Mouse (Mus musculus) heart, adult 2 months (tissue): ENCODE data around the gene Cyp4f16.

ENCODE experiments used
- CTCF ChIP-seq: fragments of 200-600 bp; IDR thresholded peaks from 2 replicates; pipeline ENCODE4 v1.8.1; 2022; ENCODE audit warnings: antibody characterized with exemption, mild to moderate bottlenecking, moderate library complexity
- POLR2A ChIP-seq: fragments of 200-500 bp; IDR thresholded peaks from 2 replicates; pipeline ENCODE4 v1.6.1; 2011; ENCODE audit warnings: mild to moderate bottlenecking, low read depth, low read length, control low read depth; ENCODE audit not compliant: insufficient read depth

DNA sequence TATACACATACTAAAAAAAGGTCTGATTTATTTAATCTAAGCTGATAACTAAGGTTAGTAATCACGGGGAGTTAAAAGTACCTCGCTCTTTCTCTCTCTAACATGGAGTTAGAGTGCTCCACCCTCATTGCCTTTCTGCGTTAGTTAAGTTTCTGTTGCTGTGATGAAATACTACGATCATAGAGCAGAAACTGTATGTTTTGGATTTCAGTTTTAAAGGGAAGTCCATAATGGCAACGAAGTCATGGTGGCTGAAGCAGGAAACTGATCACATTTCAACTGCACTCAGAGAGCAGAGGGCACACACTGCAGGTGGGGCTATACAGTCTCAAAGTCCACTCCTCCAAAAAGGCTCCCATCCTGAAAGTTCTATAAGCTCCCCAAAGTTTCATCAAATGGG is 13.5 kb upstream of the Cyp4f16 start:
- TF ChIP-seq CTCF (no peak), POLR2A (no peak)
